Mouse (Mus musculus) MEL (cell line): ENCODE measurements around the gene Slc3a2. TPM values are rescaled to one million over a fixed set of nuclear protein-coding genes. Genes with fewer than 3 reads are reported as not detected.

Source experiments
- DNase-seq: peaks from one replicate; pipeline ENCODE4 v3.0.0; 2011; ENCODE audit warnings: low read depth, low spot score
- H3K27ac ChIP-seq: 2 replicates; pipeline ENCODE4 v1.5.1; 2012; ENCODE audit warnings: low read depth, mild to moderate bottlenecking, control low read depth, low read length, moderate library complexity; ENCODE audit not compliant: control insufficient read depth
- H3K27me3 ChIP-seq, 2 experiments: fragments of 150-350 bp in 1 of 2; sonication (generic) in 1 of 2; 2 replicates each; pipeline ENCODE4 v1.6.1; 2012; ENCODE audit warnings: low read length in 2 of 2, mild to moderate bottlenecking in 2 of 2, improper control_type of control experiment in 1 of 2, moderate library complexity in 1 of 2; ENCODE audit not compliant: insufficient read depth in 2 of 2, control insufficient read depth in 1 of 2
- H3K36me3 ChIP-seq, 2 experiments: 2 replicates each; pipeline ENCODE4 v1.6.1; 2012 to 2014; ENCODE audit warnings: low read length in 2 of 2, improper control_type of control experiment in 1 of 2, inconsistent platforms in 1 of 2, mild to moderate bottlenecking in 1 of 2; ENCODE audit not compliant: insufficient read depth in 2 of 2, control insufficient read depth in 1 of 2
- H3K4me1 ChIP-seq, 2 experiments: fragments of 150-350 bp in 1 of 2; sonication (generic) in 1 of 2; 2 replicates each; pipeline ENCODE4 v1.6.1; 2012; ENCODE audit warnings: low read length in 2 of 2, improper control_type of control experiment in 1 of 2, mild to moderate bottlenecking in 1 of 2; ENCODE audit not compliant: insufficient read depth in 2 of 2, control insufficient read depth in 1 of 2
- H3K4me3 ChIP-seq, 2 experiments: fragments of 150-350 bp in 1 of 2; sonication (generic) in 1 of 2; 2 replicates each; pipeline ENCODE4 v1.5.1; 2012; ENCODE audit warnings: low read depth in 2 of 2, low read length in 2 of 2, mild to moderate bottlenecking in 2 of 2, moderate library complexity in 2 of 2, control low read depth in 1 of 2, improper control_type of control experiment in 1 of 2; ENCODE audit not compliant: control insufficient read depth in 1 of 2, insufficient read depth in 1 of 2
- H3K79me2 ChIP-seq: 2 replicates; pipeline ENCODE4 v1.6.1; 2012; ENCODE audit warnings: mild to moderate bottlenecking, low read length, moderate library complexity; ENCODE audit not compliant: control insufficient read depth, poor library complexity, insufficient read depth
- H3K9ac ChIP-seq: 2 replicates; pipeline ENCODE4 v1.6.1; 2012; ENCODE audit warnings: low read depth, mild to moderate bottlenecking, control low read depth, low read length, moderate library complexity; ENCODE audit not compliant: control insufficient read depth, poor library complexity, severe bottlenecking
- H3K9me3 ChIP-seq: fragments of 150-350 bp; sonication (generic); replicated peaks from 2 replicates; pipeline ENCODE4 v1.6.1; 2012; ENCODE audit warnings: mild to moderate bottlenecking, low read length, improper control_type of control experiment, moderate library complexity; ENCODE audit not compliant: insufficient read depth
- BHLHE40 ChIP-seq: IDR thresholded peaks from 2 replicates; pipeline ENCODE4 v1.6.1; 2012; ENCODE audit warnings: low read depth, mild to moderate bottlenecking, inconsistent platforms, low read length, improper control_type of control experiment, borderline replicate concordance
- CTCF ChIP-seq, 3 experiments: IDR thresholded peaks in 2 of 3; conservative IDR thresholded peaks in 1 of 3; 2 replicates each; pipeline ENCODE4 v1.5.1; 2011 to 2012; ENCODE audit warnings: low read length in 3 of 3, low read depth in 2 of 3, mild to moderate bottlenecking in 2 of 3, improper control_type of control experiment in 1 of 3, inconsistent platforms in 1 of 3, mixed read lengths in 1 of 3, moderate library complexity in 1 of 3; ENCODE audit not compliant: control insufficient read depth in 1 of 3, insufficient read depth in 1 of 3, poor library complexity in 1 of 3, severe bottlenecking in 1 of 3
- E2F4 ChIP-seq: IDR thresholded peaks from 2 replicates; pipeline ENCODE4 v1.6.1; 2011; ENCODE audit warnings: low read depth, low read length, improper control_type of control experiment, borderline replicate concordance
- ELF1 ChIP-seq: IDR thresholded peaks from 2 replicates; pipeline ENCODE4 v1.6.1; 2014; ENCODE audit warnings: low read depth, mild to moderate bottlenecking, inconsistent platforms, low read length, improper control_type of control experiment, moderate library complexity
- EP300 ChIP-seq, 2 experiments: IDR thresholded peaks; 2 replicates each; pipeline ENCODE4 v1.6.1; 2011; ENCODE audit warnings: improper control_type of control experiment in 2 of 2, low read length in 2 of 2, low read depth in 1 of 2, mild to moderate bottlenecking in 1 of 2
- HCFC1 ChIP-seq: IDR thresholded peaks from 2 replicates; pipeline ENCODE4 v1.6.1; 2012; ENCODE audit warnings: low read depth, mild to moderate bottlenecking, inconsistent platforms, low read length, improper control_type of control experiment, moderate library complexity
- MAFK ChIP-seq: IDR thresholded peaks from 2 replicates; pipeline ENCODE4 v1.6.1; 2011; ENCODE audit warnings: low read depth, mild to moderate bottlenecking, low read length, improper control_type of control experiment, borderline replicate concordance
- MAX ChIP-seq: IDR thresholded peaks from 2 replicates; pipeline ENCODE4 v1.6.1; 2011; ENCODE audit warnings: low read length, improper control_type of control experiment
- MAZ ChIP-seq: IDR thresholded peaks from 2 replicates; pipeline ENCODE4 v1.6.1; 2012; ENCODE audit warnings: low read depth, mild to moderate bottlenecking, inconsistent platforms, low read length, improper control_type of control experiment
- MXI1 ChIP-seq: IDR thresholded peaks from 2 replicates; pipeline ENCODE4 v1.6.1; 2011; ENCODE audit warnings: mild to moderate bottlenecking, low read depth, low read length, improper control_type of control experiment
- MYC ChIP-seq: IDR thresholded peaks from 2 replicates; pipeline ENCODE4 v1.6.1; 2011; ENCODE audit warnings: low read depth, mild to moderate bottlenecking, low read length, improper control_type of control experiment, moderate library complexity
- POLR2A ChIP-seq, 2 experiments: IDR thresholded peaks; 2 replicates each; pipeline ENCODE4 v1.6.1; 2011 to 2012; ENCODE audit warnings: low read length in 2 of 2, mild to moderate bottlenecking in 2 of 2, control low read depth in 1 of 2, improper control_type of control experiment in 1 of 2, low read depth in 1 of 2, moderate library complexity in 1 of 2; ENCODE audit not compliant: control insufficient read depth in 1 of 2, insufficient read depth in 1 of 2, poor library complexity in 1 of 2
- POLR2AphosphoS5 ChIP-seq: IDR thresholded peaks from 2 replicates; pipeline ENCODE4 v1.6.1; 2012; ENCODE audit warnings: low read depth, borderline replicate concordance, mild to moderate bottlenecking, inconsistent platforms, low read length, moderate library complexity, mixed read lengths
- RAD21 ChIP-seq: IDR thresholded peaks from 2 replicates; pipeline ENCODE4 v1.6.1; 2011; ENCODE audit warnings: mild to moderate bottlenecking, low read depth, low read length, improper control_type of control experiment
- TAL1 ChIP-seq: IDR thresholded peaks from 2 replicates; pipeline ENCODE4 v1.6.1; 2012; ENCODE audit warnings: mild to moderate bottlenecking, inconsistent platforms, low read length, moderate library complexity, mixed read lengths
- TCF12 ChIP-seq: IDR thresholded peaks from 2 replicates; pipeline ENCODE4 v1.6.1; 2014; ENCODE audit warnings: low read depth, mild to moderate bottlenecking, inconsistent platforms, low read length, improper control_type of control experiment, moderate library complexity
- UBTF ChIP-seq: IDR thresholded peaks from 2 replicates; pipeline ENCODE4 v1.6.1; 2012; ENCODE audit warnings: low read depth, mild to moderate bottlenecking, inconsistent platforms, low read length, improper control_type of control experiment, moderate library complexity, borderline replicate concordance; ENCODE audit not compliant: insufficient read depth
- USF1 ChIP-seq: IDR thresholded peaks from 2 replicates; pipeline ENCODE4 v1.6.1; 2014; ENCODE audit warnings: low read depth, mild to moderate bottlenecking, inconsistent platforms, low read length, improper control_type of control experiment, moderate library complexity
- ZC3H11A ChIP-seq: IDR thresholded peaks from 2 replicates; pipeline ENCODE4 v1.6.1; 2012; ENCODE audit warnings: low read depth, mild to moderate bottlenecking, inconsistent platforms, low read length, improper control_type of control experiment
- ZMIZ1 ChIP-seq: IDR thresholded peaks from 2 replicates; pipeline ENCODE4 v1.6.1; 2012; ENCODE audit warnings: low read depth, mild to moderate bottlenecking, inconsistent platforms, low read length, improper control_type of control experiment, moderate library complexity
- ZNF384 ChIP-seq: IDR thresholded peaks from 2 replicates; pipeline ENCODE4 v1.6.1; 2012; ENCODE audit warnings: low read depth, mild to moderate bottlenecking, inconsistent platforms, low read length, improper control_type of control experiment
- polyA plus RNA-seq, 2 experiments: library from polyadenylated mRNA; stranded (reverse) in 1 of 2; unstranded in 1 of 2; fragments of >175 nt in 1 of 2; fragments of >200 nt in 1 of 2; gene quantifications; 2 replicates each; pipeline versions ENCODE4 v1.2.1 to v1.2.4; 2012; ENCODE audit warnings: low replicate concordance in 2 of 2, low read depth in 1 of 2; ENCODE audit not compliant: insufficient read length in 2 of 2, insufficient read depth in 1 of 2, missing spikeins in 1 of 2
- total RNA-seq: library from RNA; depleted of rRNA; stranded (reverse); fragments of 300-350 nt; gene quantifications from 2 replicates; pipeline ENCODE4 v1.2.3, GENCODE M21; 2012

Gene Slc3a2
- total and polyA plus RNA-seq, 3 experiments, result 164 to 670 (median 428) TPM

GRCm38 (mm10) chr19:8770567-8771270 lies 47.5 kb upstream of the Slc3a2 start, which contains the start of gene Tmem223:
Gene Tmem223 (plus strand): TSS chr19:8770996.
- peaks cover 0 to 14% of the 10 kb centered on the region in 2 experiments; a peak in 2 of 4 replicates for H3K4me1 ChIP-seq
- TF ChIP-seq TAL1, result no peak
- no peak for TF ChIP-seq UBTF
- TF ChIP-seq ZC3H11A, result no peak
- TF ChIP-seq TCF12, result no peak
- TF ChIP-seq BHLHE40, result no peak
- no peak for TF ChIP-seq RAD21
- TF ChIP-seq HCFC1, result no peak
- no peak for TF ChIP-seq ZMIZ1
- no peak for TF ChIP-seq POLR2A (IDR thresholded peaks at IDR 0.05; ENCODE audit: control insufficient read depth in 1 of 2, insufficient read depth in 1 of 2, low read depth in 1 of 2, low read length in 2 of 2, poor library complexity in 1 of 2)
- TF ChIP-seq, all 39 proteins: peak for 0
- H3K27me3 ChIP-seq, result no peaks in the 10 kb centered on the region
- H3K79me2 ChIP-seq, result peaks cover 21% of the 10 kb centered on the region
- H3K36me3 ChIP-seq, result peaks cover 19 to 23% of the 10 kb centered on the region in 2 experiments
- H3K9ac ChIP-seq, result no peak within 1 kb of the TSS
- no peak within 1 kb of the TSS for H3K4me3 ChIP-seq
- H3K9me3 ChIP-seq, result no peaks in the 10 kb centered on the region
- H3K27ac ChIP-seq, result no peak within 1 kb of the TSS
- no peak for DNase-seq

GRCm38 (mm10) chr19:8765562-8765961 lies 42.4 kb upstream of the Slc3a2 start:
- no peak for TF ChIP-seq ELF1
- no peak for TF ChIP-seq MAZ
- TF ChIP-seq E2F4, result no peak
- no peak for TF ChIP-seq ZNF384
- no peak for TF ChIP-seq MYC
- TF ChIP-seq CTCF (IDR thresholded peaks at IDR 0.05 in 2 of 3, conservative IDR thresholded peaks at IDR 0.05 in 1 of 3; ENCODE audit: control insufficient read depth in 1 of 3, insufficient read depth in 1 of 3, low read depth in 2 of 3, low read length in 3 of 3, poor library complexity in 1 of 3, severe bottlenecking in 1 of 3), result no peak
- TF ChIP-seq UBTF, result no peak
- TF ChIP-seq MXI1, result no peak
- no peak for TF ChIP-seq POLR2AphosphoS5
- no peak for TF ChIP-seq TAL1
- TF ChIP-seq EP300 (IDR thresholded peaks at IDR 0.05; ENCODE audit: low read depth in 1 of 2, low read length in 2 of 2), result no peak
- TF ChIP-seq MAX, result no peak
- no peak for TF ChIP-seq USF1
- TF ChIP-seq MAFK, result no peak
- TF ChIP-seq HCFC1, result no peak
- H3K9ac ChIP-seq, result no peak overlapping the region
- no peaks in the 10 kb centered on the region for H3K27me3 ChIP-seq
- H3K79me2 ChIP-seq, result peaks cover 21% of the 10 kb centered on the region
- H3K27ac ChIP-seq, result no peak overlapping the region
- no peak overlapping the region for H3K4me3 ChIP-seq
- no peak for DNase-seq
- no peaks in the 10 kb centered on the region for H3K4me1 ChIP-seq
- no peaks in the 10 kb centered on the region for H3K9me3 ChIP-seq
- peaks cover under 1 to 48% of the 10 kb centered on the region in 2 experiments for H3K36me3 ChIP-seq
